Mouse (Mus musculus) olfactory bulb, adult 2 months (tissue): Measurements from ENCODE around the gene BC049715.

Experiments used
- CTCF ChIP-seq: fragments of 200-500 bp; IDR thresholded peaks from 2 replicates; pipeline ENCODE4 v1.5.1; 2012; ENCODE audit warnings: low read depth, mild to moderate bottlenecking, low read length, moderate library complexity; ENCODE audit not compliant: insufficient read depth
- POLR2A ChIP-seq: fragments of 200-500 bp; IDR thresholded peaks from 2 replicates; pipeline ENCODE4 v1.6.1; 2012; ENCODE audit warnings: mild to moderate bottlenecking, low read depth, low read length, moderate library complexity; ENCODE audit not compliant: insufficient read depth

GRCm38 (mm10) chr6:136817549-136817948, 9.9 kb upstream of the BC049715 start:
- TF ChIP-seq POLR2A: no peak
- TF ChIP-seq CTCF: no peak
